Mouse (Mus musculus) cerebellum, adult 9-11 months (tissue): ENCODE results near the gene Lin7c.
A peak's percentile ranks its signal among the peaks of the same experiment; 100 is the strongest.
"Not testable (repeated sequence)": the region's sequence is repeated elsewhere in the genome, so short reads cannot be mapped to it uniquely, and the experiment has no call there.

Source experiments
- DNase-seq: peaks from one replicate; pipeline ENCODE4 v3.0.0; 2022

Lin7c gene

DNA sequence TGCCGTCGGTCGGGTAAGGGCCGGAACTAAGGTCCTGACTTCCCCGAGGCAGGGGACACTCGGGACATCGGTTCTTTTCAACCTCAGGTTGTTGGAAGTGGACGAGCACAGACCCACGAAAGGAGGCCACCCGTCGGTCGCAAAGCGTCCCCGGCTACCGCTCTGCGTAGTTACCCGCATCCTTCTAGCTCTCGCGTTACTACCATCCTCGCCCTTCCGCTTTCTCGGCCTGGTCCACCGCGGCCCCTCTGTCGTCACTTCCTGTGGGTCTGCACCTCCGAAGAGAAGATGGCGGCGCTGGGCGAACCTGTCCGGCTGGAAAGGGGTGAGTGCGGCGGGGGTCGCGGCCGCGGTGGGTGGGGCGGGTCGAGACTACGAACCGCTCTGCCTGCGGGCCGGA lies at the start of gene Lin7c:
Lin7c (plus strand) TSS at position 257 of the 400 bp plus-strand sequence.
- peak; percentile 94 for DNase-seq

DNA sequence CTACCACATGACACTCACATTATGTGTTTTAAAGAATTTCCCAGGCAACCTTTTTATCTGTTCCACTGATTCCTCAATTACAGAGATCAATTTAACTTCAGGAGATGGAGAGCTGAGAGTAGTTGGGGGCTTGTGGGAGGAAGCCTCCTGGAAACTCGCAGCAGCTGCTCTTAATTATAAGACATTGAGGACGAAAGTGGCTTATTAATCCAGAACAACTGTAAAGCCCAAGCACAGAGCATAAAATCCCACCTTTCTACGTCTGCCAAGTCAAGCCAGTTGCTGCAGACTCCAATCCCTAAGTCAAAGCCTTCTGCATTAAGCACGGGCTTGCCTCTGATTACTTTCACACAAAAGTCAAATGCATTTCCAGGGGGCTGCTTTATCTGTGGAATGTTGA lies 44.3 kb upstream of the Lin7c start:
- no peak for DNase-seq

DNA sequence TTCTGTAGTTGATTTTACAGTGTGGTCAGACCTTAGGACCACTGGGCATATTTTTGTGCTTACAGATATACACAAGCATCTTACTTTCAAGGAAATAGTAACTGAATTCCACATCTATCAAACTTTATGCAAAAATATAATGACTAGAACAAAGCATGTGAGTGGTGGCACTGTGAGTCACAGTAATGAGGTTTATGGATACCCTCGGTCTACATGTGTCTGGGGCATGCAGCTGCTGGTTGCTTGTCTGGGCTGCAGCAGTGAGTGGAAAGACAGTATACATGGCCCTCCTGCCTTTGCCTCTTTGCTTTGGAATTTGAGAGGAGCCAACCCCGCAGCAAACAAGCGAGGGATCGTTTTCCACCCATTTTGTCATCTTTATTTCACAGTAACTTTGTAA lies 42.3 kb upstream of the Lin7c start:
- DNase-seq: no peak

DNA sequence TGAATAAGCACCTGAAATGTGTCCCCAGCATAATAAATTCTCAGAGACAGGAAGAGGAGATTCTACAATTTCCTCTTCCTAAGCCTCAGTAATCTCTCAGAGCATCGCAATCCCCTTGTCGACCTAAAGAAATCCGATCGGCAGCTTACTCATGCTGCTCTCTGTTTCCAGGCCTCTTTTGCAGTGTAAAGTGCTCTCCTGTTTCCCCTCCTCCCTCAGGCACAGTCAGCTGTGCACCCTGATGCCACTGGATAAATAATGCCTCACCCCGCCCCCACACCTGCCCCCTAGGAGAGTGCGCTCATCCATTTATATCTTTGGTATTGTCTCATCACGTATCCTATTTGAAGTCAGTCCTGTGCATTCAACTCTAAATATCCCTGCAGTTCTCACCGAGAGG lies 41.9 kb upstream of the Lin7c start:
- no peak for DNase-seq

DNA sequence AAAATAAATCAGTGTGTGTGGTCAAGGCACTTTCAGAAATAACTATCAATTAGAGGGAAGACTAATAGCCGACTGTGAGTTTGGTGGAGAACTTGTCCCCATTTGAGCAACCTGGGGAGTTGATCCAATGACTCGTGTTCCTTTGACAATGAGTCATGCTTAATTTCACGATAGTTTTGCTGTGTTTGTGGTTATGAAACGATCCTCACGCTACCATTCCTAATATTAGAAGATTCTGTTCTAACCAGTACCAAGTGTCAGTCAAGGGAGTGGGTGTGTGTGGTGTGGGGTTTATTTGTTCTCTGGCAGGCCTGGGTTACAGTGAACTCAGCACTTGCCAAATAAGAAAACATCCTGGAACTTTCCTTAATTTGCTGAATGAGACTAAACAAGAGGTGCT lies 35.1 kb upstream of the Lin7c start:
- DNase-seq: no peak

DNA sequence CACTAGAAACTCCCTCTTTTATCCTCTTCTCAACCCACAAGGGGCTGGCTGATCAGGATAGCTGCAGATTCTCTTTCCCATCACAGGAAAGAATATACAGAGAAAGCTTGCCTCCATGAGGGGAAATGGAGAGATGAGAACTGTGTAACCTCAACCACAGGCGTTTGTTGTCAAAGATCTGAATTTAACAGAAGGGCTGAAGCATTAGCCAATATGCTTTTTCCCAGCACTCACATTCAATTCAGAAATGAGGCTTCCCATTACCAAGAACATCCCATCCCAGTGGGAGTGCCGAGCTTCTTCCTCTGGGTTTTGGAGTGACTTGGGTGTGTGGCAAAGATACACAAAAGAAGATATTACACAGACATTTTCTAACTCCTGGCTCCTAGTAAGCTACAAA lies 31.0 kb upstream of the Lin7c start:
- DNase-seq: no peak

DNA sequence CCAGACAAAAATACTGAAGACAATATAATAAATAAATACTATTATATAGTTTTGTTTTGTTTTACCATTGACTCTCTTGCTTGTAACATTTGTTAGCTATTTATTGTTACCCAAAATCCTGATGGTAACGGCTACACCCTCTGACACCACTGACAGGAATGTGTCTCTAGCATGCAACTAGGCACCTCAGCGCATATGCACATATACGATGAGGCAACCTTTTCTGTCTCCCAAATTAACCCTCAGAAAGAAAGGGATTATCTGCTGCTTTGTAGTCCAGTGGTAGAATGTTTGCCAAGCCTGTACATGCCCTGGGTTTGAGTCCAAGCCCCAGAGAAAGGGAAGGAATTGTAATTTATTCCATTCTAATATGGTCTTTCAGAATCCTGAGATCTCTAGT lies 29.8 kb upstream of the Lin7c start:
- no peak for DNase-seq

DNA sequence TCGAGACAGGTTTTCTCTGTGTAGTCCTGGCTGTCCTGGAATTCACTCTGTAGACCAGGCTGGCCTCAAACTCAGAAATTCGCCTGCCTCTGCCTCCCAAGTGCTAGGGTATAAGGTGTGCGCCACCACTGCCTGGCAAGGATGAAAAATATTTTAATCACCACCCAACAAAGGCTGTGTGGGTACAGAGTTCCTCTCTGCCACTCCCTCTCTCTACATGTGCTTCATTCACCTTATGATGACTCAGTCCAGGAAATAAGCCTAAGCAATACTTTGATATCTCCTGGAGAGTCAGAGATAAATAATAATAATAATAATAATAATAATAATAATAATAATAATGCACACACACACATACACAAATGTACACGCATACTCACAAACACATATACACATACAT lies 11.2 kb upstream of the Lin7c start:
- DNase-seq: not testable (repeated sequence)

DNA sequence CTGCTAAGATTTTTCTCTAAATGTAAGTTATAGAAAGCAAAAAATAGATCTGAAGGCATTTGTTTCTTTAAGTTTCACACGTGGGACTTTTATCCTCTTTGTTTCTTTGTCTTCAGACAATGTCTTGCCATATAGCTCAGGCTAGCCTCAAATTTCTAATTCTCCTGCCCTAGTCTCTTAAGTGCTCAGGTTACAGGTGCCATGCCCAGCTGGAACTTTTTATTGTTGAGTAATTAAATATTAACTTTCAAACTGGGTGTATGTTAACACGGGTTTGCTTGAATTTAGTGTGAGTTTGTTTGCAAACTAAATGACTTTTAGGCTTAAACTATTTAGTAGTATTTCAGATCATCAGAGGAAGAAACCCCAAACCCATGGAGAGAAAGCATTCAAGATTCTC lies 9.5 kb upstream of the Lin7c start:
- no peak for DNase-seq

DNA sequence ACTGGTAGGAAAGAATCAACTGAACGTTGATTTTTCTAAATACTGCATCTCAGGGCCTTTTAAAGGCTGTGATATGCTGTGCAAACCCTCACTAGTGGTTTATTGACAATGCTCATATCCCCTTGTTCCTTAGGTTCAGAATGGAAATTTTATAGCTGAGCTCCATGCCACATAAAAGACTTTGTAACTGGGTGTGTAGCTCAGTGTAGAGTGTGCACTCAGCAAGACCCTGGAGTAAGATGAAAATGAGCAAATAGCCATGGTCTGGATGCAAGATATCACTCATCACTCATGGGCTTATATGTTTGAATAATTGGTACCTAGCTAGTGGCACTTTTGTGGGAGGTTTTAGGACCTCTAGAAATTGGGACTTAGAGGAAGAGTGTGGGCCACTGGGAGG lies 9.0 kb upstream of the Lin7c start:
- DNase-seq: no peak

DNA sequence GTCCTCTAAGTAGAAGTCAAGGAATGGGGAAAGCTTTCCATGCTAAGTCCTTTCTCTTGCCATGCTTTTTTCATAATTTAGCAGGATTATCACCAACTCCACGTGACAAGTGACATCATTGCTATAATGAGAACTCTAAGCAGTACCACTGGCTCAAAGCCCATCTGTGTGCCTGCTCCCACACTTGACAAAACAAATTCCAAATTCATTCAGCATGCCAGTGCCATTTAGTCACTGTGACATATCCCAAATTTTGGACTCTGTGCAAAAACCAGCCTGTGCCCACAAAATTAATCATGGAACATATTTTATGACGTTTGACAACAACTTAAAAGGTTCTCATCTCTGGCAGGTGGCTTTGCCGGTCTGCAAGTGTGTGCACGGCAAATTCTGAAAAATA lies 6.5 kb upstream of the Lin7c start:
- peak; percentile 53 for DNase-seq

DNA sequence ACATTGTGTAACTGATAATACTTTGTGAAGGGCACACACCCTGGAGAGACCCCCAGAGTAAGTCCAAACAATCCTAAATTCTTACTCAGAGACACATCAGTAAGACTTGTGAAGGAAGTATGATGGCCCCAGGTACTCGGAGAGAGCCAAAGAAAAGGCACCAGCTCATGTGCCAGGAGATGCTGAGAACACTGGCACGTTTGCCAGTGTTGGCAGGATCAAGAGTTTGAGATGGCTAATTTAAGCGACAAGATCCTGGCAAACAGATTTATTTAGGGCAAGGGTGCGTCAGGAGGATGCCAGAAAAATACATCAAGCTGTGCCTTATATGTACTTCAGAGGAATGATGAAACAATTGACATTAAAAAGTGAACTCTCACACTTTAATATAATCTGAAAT lies 6.1 kb upstream of the Lin7c start:
- DNase-seq: peak; percentile 86

DNA sequence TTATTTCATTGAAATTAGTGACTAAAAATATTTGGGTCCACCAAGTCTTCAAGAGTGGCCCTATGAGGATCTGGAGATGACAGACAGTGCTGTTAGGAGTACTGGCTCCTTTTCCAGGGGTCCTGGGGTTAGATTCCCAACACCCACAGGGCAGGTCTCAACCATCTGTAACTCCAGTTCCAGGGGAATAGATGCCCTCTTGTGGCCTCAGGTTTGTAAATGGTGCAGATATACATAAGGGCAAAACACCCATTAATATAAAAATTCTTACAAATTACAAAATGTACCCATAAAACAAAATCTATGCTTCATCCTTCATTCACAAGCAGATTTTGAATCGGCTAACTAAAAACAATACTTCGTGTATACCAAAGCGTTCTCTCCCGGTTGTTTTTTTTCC lies 585 bp upstream of the Lin7c start:
- DNase-seq: peak; percentile 43

DNA sequence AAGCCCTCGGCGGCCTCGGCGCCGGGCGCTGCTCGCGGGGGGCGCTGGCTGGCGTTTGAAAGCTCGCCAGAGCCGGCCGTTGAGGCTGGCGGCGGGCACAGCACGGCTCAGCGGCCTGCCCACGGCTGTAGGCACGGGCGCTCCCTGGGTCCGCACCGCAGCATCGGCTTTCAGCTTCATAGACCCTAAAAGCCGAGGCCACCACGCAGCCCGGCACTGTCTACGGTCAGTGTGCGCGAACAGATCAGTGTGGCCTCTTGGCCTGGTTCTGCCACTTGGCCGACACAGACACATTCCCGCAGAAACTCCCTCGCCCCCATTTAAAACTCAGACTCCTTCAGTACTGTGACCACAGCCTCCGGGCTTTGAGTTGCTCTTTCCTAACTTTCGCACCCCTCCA lies 378 bp downstream of the Lin7c start:
- DNase-seq: no peak

DNA sequence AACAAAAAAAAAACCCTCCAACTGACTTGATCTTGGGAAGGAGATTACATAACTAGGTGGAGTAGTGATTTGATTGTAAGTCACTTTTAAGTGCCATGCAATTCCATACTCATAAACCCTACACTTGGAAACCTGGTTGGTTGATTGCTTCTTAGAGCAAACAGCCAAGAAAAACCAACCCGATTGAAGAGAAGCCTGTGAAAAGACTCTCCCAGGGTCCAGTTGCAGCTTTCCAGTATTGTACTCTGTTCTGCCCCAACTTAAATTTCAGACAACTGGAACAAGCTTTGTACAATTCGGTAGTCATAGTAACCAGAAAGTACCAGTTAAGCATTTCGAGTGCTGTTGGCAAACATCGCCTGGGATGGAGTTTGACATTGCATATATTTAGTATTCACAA lies 818 bp downstream of the Lin7c start:
- no peak for DNase-seq

DNA sequence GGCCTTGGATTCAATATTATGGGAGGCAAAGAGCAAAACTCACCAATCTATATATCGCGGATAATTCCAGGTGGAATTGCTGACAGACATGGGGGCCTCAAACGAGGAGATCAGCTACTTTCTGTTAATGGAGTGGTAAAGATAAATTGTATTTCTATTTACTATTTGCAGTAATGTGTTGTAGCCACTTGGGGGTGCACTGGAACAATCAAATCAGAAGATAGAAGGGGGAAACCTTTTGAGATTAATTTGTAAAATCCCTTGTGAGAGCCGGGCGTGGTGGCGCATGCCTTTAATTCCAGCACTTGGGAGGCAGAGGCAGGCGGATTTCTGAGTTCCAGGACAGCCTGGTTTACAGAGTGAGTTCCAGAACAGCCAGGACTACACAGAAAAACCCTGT lies 5.7 kb downstream of the Lin7c start:
- DNase-seq: no peak

DNA sequence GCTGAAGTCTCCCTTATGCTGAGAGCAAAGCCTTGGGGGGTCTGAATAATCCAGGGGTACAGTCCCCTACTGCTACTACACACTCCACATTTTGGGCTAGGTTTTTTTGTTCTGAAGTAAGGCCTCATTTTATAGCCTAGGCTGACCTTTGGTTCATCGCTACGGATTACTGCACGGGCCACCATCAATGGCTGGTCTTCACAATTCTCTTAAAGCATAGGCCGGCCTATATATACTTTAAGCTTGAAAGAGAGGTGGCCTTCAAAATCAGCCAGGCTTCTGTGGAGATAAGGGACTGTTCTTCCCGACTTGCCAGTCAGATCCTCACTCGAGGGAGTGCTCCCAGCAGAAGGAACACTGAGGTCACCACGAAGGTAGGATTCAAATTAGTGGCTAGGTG lies 12.2 kb downstream of the Lin7c start:
- DNase-seq: no peak

DNA sequence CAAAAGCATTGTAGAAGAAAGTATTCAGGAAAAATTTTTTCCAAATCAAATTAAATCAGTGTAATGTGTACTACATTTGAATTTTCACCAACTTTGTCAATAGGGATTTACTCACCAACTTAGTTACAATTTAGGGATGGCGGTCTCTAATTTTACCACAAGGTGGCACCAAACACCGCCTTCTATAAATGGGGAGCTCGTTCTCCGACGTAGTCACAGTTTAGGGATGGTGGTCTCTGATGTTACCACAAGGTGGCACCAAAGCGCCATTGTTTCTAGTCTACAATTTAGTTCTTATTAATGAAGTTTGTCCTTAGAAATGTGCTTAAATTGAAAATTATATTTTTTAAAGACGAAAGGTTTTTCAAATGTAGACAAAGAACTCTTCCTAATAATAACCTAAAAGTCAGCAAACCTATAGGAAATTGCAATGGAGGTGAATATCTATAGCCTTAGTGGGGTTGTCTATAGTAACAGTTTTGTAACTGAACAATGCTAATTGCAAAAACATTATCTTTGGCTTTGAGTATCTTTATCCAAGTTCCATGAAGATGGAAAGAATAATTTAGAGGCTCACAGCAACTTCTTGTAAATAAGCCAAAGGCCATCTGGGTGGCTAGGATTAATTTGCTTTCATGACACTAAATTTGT lies 13.6 kb downstream of the Lin7c start:
- peak; percentile 85 for DNase-seq

DNA sequence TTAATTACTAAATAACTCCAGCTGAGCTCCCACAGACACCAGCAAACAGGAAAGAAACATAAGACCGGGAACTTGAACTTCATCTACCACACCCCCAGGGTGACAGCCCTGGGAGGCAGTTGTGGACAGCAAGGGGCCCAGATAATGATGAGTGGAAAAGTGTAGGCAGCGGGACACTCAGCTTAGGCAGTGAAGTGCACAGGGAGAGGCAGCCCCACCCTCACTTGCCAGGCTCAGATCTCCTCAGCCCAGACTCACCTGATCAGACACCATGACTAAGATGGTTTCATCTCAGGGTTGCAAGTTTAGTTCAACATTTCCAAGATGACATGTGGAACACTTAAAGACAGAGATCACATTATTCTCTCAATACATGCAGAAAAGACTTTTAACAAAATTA lies 18.5 kb downstream of the Lin7c start:
- no peak for DNase-seq

DNA sequence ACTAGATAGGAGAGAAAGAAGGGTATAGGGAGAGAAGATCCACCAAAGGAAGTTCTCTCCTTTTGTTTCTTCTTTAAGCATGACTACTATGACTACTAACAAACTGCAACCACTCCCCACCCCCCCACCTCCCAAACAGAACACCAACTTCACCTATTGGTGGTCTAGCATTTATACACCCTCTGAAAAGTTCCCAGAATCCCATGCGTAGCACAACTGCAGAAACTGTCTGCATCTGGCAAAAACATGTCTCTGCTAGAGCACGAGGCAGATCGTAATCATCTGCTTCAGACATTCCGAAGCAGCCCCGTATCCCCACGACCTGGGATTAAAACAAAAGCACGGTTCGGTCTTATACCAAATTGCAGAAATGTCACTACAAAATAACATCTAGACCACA lies 21.6 kb downstream of the Lin7c start:
- DNase-seq: no peak

DNA sequence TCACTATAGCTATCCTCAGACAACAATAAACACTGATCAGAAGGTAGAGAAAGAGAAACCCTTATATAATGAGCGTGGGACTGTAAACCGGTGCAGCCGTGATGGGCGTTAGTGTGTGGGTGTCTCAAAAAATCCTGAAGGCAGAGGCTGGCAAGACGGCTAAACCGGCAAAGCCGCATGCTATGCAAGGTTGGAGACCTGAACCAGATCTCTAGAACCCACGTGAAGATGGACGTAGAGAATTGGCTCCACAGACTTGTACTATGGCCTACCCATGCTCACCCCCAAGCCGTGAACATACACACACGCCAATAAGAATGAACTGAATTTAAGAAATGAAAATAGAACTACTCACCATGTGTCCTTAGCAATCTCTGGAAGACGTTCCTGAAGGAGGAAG lies 22.1 kb downstream of the Lin7c start:
- no peak for DNase-seq

DNA sequence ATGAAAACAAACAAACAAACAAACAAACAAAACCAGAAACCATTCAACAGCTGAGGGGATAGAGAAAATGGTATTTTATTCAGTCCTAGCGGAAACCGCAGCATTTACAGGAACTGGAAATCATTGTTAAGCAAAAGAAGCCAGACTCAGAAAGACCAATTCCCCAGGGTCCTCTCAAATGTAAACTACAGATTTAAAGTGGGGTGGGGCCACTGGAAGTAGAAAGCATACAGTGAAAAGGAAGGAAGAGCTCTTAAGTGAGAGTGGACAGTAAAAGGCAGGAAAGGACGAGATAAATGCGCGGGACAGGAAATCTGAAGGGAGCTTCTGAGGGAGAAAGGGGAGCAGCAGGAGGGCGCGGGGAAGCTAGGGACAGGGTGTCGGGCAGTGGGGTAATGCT lies 22.6 kb downstream of the Lin7c start:
- no peak for DNase-seq

DNA sequence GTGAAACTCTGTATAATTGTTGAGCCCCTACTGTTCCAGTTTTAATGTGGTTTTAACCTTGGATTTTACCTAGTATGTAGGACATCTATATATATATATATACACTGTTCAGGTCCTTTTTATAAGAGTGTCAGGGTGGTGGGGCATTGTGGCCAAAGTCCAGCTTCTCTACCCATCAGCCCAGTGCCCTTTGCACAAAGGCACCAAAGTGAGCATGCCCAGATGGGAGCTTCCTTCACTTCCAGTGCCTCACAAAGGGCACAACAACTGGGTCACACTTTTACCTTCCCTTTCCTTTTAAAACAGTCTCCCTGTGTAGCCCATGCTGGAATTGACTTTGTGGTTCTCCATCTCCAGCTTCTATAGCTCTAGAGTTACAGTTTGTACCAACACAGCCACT lies 23.9 kb downstream of the Lin7c start:
- DNase-seq: no peak

DNA sequence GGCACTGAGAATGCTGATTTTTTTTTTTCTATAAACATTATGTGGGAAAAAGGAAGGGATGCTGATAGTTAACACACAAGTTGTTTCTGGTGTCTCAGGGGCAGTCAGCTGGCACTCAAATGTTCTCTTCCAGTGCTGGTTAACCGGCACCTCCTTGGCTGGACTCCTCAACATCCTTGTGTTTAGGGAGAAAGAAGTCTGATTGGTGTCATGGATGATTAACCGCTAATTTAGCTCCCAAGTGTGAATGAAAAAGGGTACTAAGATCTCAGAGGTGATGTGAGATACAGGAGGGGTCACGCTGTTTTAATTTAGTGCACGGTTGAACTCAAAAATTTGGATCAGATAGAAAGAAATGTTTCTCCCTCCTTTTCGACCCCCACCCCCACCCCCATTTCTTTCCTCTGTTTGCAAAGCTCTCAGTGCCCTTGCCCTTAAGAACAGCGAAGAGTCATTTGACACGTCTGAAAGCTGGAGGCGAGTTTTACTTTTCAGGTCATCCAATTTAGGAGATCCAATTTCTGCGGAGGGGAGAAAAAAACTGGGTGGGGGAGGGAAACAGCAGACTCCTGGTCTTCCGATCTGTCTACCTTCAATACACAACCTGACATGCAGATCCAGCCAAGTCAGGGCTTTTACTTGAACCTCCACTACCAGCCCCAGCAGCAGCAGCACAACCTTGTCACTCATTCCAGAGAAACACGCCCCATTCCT lies 26.3 kb downstream of the Lin7c start:
- peak; percentile 37 for DNase-seq
